Mouse (Mus musculus) limb, embryonic 11.5 days (tissue): Measurements from ENCODE around the gene Adgrf3. TPM values are rescaled to one million over a fixed set of nuclear protein-coding genes. Genes with fewer than 3 reads are reported as not detected.

Source experiments
- ATAC-seq: fragments of 200-750 bp; cut with Nextera tagmentation; 2 replicates; pipeline ENCODE4 v1.8.0; 2017; ENCODE audit warnings: low read depth; ENCODE audit not compliant: insufficient number of reproducible peaks, low FRiP score, low TSS enrichment
- DNase-seq: peaks from one replicate; pipeline ENCODE4 v3.0.0-alpha.2; 2015; ENCODE audit warnings: low spot score
- H3K27ac ChIP-seq: fragments of 300-500 bp; sonication (generic); replicated peaks from 2 replicates; pipeline ENCODE4 v1.5.1; 2014; ENCODE audit warnings: low read depth, mild to moderate bottlenecking, low read length
- H3K27me3 ChIP-seq: fragments of 300-500 bp; sonication (generic); 2 replicates; pipeline ENCODE4 v1.6.1; 2014; ENCODE audit warnings: mild to moderate bottlenecking, low read length, mixed read lengths; ENCODE audit not compliant: control insufficient read depth, insufficient read depth
- H3K36me3 ChIP-seq: fragments of 300-500 bp; sonication (generic); 2 replicates; pipeline ENCODE4 v1.6.1; 2014; ENCODE audit warnings: mild to moderate bottlenecking, low read length, moderate library complexity, mixed read lengths; ENCODE audit not compliant: control insufficient read depth, insufficient read depth
- H3K4me1 ChIP-seq: fragments of 300-500 bp; sonication (generic); 2 replicates; pipeline ENCODE4 v1.6.1; 2014; ENCODE audit warnings: low read length, mixed read lengths; ENCODE audit not compliant: control insufficient read depth, insufficient read depth
- H3K4me2 ChIP-seq: fragments of 300-500 bp; sonication (generic); 2 replicates; pipeline ENCODE4 v1.6.1; 2014; ENCODE audit warnings: low read depth, mild to moderate bottlenecking, moderate library complexity; ENCODE audit not compliant: severe bottlenecking
- H3K4me3 ChIP-seq: fragments of 300-500 bp; sonication (generic); 2 replicates; pipeline ENCODE4 v1.5.1; 2014; ENCODE audit warnings: low read depth, low read length
- H3K9ac ChIP-seq: fragments of 300-500 bp; sonication (generic); 2 replicates; pipeline ENCODE4 v1.6.1; 2014; ENCODE audit warnings: mild to moderate bottlenecking, low read length
- H3K9me3 ChIP-seq: fragments of 300-500 bp; sonication (generic); 2 replicates; pipeline ENCODE4 v1.6.1; 2016; ENCODE audit warnings: low read length; ENCODE audit not compliant: control insufficient read depth
- WGBS: fragments of 180-500 bp; shearing (Covaris S2); extraction: QIAGEN DNeasy Blood & Tissue Kit; methylation state at CpG from one replicate; pipeline ENCODE4 v1.1.7; 2014; 5-methylcytosine and 5-hydroxymethylcytosine counted together
- polyA plus RNA-seq: library from polyadenylated mRNA; unstranded; fragments of >200 nt; fragmentation: Nextera tagmentation; extraction: Ambion mirVana; gene quantifications from 2 replicates; pipeline ENCODE4 v1.2.1, GENCODE M21; 2014

Gene Adgrf3
- polyA plus RNA-seq, 1 experiment from 2014 or later, result not detected

DNA sequence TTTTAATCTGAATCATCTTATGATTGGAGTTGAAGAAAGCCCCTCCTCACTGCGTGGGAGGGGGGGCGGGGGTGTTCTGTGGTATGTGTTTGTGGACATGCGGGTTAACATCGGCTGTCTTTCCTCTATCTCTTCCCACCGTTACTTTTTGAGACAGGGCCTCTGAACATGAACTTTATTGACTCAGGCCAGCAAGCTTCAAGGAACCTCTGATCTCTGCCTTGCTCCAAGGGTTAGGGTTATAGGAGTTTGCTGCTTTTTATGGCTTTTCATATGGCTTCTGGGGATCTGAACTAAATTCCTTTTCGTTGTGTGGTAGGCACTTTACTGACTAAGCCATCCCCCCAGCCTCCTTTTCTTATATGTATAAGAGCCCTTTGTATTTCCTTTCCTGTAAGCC lies 43.2 kb downstream of the Adgrf3 start:
- Histone ChIP-seq H3K4me2 (no peak overlapping the region), H3K9ac (no peak overlapping the region), H3K27ac (no peak overlapping the region), H3K27me3 (no peaks in the 10 kb centered on the region), H3K9me3 (no peaks in the 10 kb centered on the region), H3K4me3 (no peak overlapping the region), H3K4me1 (no peaks in the 10 kb centered on the region), H3K36me3 (no peaks in the 10 kb centered on the region; the same call in 1 of the 2 replicates)
- 81% methylated on average over 6 of the region's 6 CpGs for WGBS
- no peak for ATAC-seq
- no peak for DNase-seq

DNA sequence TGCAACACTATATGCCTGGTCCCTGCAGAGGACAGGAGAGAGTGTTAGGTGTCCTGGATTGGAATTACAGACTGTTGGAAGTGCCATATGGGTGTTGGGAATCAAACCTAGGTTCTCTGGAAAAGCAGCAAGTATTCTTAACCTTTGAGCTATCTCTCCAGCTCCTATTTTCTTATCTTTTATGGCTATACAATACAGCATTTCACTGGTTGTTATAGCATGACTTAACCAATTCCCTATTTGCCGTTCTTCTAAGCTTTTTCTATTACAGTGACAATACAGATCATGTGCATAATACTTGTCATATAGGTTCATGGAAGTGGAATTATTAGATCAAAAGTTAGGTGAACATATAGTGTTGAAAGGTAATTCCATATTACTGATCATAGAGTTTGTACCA lies 43.7 kb downstream of the Adgrf3 start:
- no peaks in the 10 kb centered on the region; the same call in 1 of the 2 replicates for H3K36me3 ChIP-seq
- H3K4me1 ChIP-seq, result no peaks in the 10 kb centered on the region
- no peak for ATAC-seq
- H3K9ac ChIP-seq, result no peak overlapping the region
- H3K4me3 ChIP-seq, result no peak overlapping the region
- no peak overlapping the region for H3K27ac ChIP-seq
- H3K4me2 ChIP-seq, result no peak overlapping the region
- WGBS, result 90% methylated on average over 1 of the region's 1 CpGs
- no peak for DNase-seq
- H3K9me3 ChIP-seq, result no peaks in the 10 kb centered on the region
- H3K27me3 ChIP-seq, result no peaks in the 10 kb centered on the region

DNA sequence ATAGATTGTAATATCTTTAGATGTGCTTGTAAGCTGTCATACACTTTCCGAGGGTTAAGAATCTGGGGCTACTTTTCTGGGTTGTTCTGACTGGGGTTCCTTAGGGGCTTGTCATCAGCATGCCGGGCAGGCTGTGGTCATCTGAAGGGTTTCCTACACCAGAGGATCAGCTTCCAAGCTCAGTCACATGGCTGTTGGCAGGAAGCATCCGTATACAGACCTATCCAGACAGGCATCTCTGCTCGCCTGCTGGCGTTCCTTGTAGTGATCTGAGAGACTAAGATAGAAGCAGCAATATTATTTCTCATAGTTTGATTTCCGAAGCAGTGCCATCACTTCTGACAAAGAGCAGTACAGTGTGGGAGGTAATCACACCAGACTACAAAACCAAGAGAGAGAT lies 45.9 kb downstream of the Adgrf3 start:
- Histone ChIP-seq H3K4me1 (0 out of 2 replicates have a peak, but pooled peaks cover 4% of the 10 kb centered on the region), H3K4me2 (no peak overlapping the region), H3K4me3 (no peak overlapping the region), H3K9me3 (no peaks in the 10 kb centered on the region), H3K27ac (no peak overlapping the region), H3K36me3 (no peaks in the 10 kb centered on the region; the same call in 1 of the 2 replicates), H3K27me3 (no peaks in the 10 kb centered on the region), H3K9ac (no peak overlapping the region)
- WGBS, result 90% methylated on average over 6 of the region's 6 CpGs
- DNase-seq (no peak), ATAC-seq (no peak)

DNA sequence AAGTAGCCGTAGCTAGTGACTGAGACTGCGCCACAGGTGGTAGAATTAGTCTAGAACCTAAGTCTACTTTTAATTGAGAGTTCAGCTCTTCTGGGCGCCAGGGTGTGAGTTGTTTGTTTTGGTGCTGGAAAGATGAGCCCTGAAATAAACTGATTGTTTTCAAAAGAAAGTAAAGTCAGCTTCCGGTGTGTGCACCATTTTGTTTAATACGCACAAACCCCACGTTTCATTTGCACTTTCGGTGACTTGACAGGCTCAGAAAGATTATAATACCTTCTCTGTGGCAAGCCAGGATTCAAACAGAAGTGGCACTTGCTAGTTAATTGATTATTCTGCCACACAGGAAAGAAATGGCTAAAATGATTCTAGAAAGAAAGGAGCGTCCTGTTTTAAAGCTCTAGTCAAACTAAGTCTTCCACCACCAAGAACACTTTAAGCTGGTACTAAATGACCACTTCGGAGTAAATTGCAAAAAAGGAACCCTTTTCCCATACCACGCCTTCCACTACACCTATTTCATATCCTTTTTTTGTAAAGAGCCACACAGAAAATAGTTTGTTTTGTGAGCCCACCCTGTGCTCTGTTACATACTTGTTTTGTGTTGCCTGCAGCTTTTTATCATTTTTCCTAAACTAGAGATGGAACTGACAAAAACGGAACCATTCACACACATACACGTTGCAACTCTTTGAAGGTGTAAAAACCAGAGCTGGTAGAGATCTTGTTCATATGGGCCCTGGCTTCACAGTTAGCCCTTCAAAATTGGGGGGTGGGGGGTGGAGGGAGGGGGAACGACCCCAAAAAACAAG lies 49.5 kb downstream of the Adgrf3 start:
- H3K4me3 ChIP-seq, result peak overlapping the region; percentile 75
- H3K27me3 ChIP-seq, result no peaks in the 10 kb centered on the region
- H3K4me2 ChIP-seq, result peak overlapping the region; percentile 77
- peak overlapping the region; percentile 56 for H3K9ac ChIP-seq
- no peak overlapping the region for H3K27ac ChIP-seq
- DNase-seq (no peak), ATAC-seq (no peak)
- 35% methylated on average over 13 of the region's 13 CpGs for WGBS
- no peaks in the 10 kb centered on the region for H3K9me3 ChIP-seq
- no peaks in the 10 kb centered on the region; the same call in 1 of the 2 replicates for H3K36me3 ChIP-seq
- 0 out of 2 replicates have a peak, but pooled peaks cover 4% of the 10 kb centered on the region for H3K4me1 ChIP-seq

DNA sequence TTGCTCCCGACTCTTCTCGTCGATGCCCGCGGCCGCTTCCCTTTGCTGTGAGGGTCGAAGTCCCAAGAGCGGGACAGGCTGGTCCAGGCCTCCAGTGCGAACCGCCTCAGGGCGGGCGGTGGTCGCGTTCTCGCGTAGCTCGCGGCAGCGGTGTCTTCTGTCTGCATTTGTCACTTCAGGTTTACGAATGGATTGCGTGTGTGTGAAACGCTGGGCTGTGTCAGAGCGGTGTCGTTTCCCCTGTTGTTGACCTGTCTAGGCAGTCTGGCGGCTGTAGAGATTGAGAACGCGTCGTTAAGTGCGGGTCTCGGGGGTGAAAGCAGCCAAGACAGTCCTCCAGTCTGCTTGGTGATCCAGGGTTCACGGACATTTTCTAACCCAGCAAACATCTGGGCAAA lies 50.1 kb downstream of the Adgrf3 start:
- no peaks in the 10 kb centered on the region for H3K27me3 ChIP-seq
- H3K4me3 ChIP-seq, result peak overlapping the region; percentile 75
- H3K9ac ChIP-seq, result peak overlapping the region; percentile 56
- under 1% methylated on average over 31 of the region's 31 CpGs for WGBS
- ATAC-seq (peak; percentile 62; the same call in 1 of the 2 replicates), DNase-seq (no peak)
- H3K4me1 ChIP-seq, result 0 out of 2 replicates have a peak, but pooled peaks cover 4% of the 10 kb centered on the region
- peak overlapping the region; percentile 83 for H3K27ac ChIP-seq
- H3K4me2 ChIP-seq, result peak overlapping the region; percentile 77
- no peaks in the 10 kb centered on the region; the same call in 1 of the 2 replicates for H3K36me3 ChIP-seq
- H3K9me3 ChIP-seq, result no peaks in the 10 kb centered on the region

DNA sequence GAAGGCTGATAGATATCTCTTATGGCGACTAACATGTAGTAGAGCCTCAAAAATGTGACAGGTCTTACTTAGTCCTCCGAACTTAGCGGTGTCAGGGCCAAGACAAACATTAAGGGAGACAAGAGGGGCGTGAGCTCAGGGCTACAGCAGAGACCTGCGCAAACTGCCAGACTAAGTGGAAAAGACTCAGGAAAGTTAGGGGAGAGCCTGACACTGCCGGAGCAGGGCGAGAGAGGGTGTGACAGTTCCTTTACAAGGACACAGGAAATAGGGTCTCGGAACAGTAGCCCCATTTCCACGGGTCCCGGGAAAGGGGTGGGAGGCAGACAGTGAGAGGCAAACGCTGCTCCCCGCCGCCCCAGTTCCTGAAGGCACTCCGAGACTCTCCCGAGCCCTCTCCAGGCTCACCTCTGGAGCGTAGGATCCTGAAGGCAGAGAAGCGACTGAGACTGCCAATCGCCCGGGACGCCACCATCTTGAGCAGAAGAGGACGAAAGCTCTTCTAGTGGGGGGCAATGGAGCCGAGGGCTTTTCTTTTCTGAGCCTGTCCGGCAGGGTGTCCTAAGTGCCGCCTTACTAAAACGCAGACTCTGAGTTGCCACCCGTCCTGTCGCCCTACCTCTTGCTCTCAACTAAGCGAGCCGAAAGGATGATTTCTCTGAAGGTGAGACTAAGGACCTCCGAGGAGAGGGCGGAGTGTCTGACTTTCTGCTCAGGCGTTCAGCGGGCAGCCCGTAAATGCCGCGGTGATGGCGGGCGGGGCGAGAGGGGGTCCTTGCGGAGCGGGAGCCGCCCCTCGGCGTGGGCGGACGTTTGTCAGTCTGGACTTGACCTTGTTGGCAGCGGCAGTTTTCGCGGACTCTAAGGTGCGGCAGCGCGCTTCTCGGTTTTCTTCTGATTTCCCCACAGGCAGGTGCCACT lies 50.8 kb downstream of the Adgrf3 start, which contains the start of the genes Hadha and Hadhb:
TSS of gene Hadha (minus strand) at position 689 of the 921 bp plus-strand sequence.
TSS of gene Hadhb (plus strand) at position 775 of the 921 bp plus-strand sequence.
- no peaks in the 10 kb centered on the region for H3K27me3 ChIP-seq
- H3K36me3 ChIP-seq, result no peaks in the 10 kb centered on the region
- peak within 1 kb of the TSS; percentile 77 for H3K4me2 ChIP-seq
- no peaks in the 10 kb centered on the region for H3K9me3 ChIP-seq
- peak; percentile 86 for ATAC-seq
- 0 out of 2 replicates have a peak, but pooled peaks cover 4% of the 10 kb centered on the region for H3K4me1 ChIP-seq
- H3K9ac ChIP-seq, result peak within 1 kb of the TSS; percentile 56
- under 1% methylated on average over 53 of the region's 53 CpGs for WGBS
- peak; percentile 95 for DNase-seq
- H3K4me3 ChIP-seq, result peak within 1 kb of the TSS; percentile 75
- H3K27ac ChIP-seq, result peak within 1 kb of the TSS; percentile 83

DNA sequence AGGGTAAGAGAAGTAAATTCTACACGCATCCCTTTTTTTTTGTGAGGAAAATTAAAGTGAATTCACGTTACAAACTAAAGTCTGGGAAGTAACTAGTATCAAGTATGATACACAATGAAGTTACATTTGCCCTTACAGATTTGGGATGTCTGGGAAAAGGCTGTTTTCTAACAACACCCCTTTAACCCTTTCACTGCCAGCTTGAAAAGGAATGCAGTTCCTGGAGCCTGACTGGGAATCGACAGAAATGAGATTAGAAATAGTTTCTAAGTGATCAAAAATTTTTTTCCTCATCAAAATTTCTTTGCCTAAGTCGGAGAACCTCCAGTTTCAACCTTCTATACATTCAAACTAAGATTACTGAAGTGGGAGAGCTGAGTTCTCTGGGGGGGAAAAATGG lies 51.5 kb downstream of the Adgrf3 start:
- Histone ChIP-seq H3K4me1 (0 out of 2 replicates have a peak, but pooled peaks cover 4% of the 10 kb centered on the region), H3K4me2 (peak overlapping the region; percentile 77), H3K27ac (no peak overlapping the region), H3K27me3 (no peaks in the 10 kb centered on the region), H3K9me3 (no peaks in the 10 kb centered on the region), H3K9ac (peak overlapping the region; percentile 56), H3K4me3 (peak overlapping the region; percentile 75), H3K36me3 (no peaks in the 10 kb centered on the region)
- ATAC-seq, result no peak
- no peak for DNase-seq
- 29% methylated on average over 4 of the region's 4 CpGs for WGBS

DNA sequence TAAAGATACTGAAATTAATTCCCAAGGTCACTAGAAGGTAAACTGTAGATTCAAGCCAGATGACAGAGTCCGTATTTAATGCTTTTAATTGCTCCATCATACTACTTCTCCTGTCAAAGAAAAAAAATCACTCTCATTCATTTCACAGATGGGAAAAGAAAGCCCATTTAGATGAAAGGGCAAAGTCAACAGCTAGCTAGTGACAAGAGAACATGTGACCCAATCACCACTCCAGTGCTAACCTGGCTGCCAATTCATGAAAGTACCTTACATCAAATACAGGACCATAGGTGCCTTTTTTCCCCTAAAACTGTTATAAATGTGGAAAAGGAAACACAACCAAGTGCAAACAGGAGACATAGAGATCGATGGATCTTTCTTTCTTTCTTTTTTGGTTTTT lies 52.3 kb downstream of the Adgrf3 start:
- Histone ChIP-seq H3K36me3 (no peaks in the 10 kb centered on the region), H3K27me3 (no peaks in the 10 kb centered on the region), H3K27ac (no peak overlapping the region), H3K4me2 (no peak overlapping the region), H3K4me1 (0 out of 2 replicates have a peak, but pooled peaks cover 4% of the 10 kb centered on the region), H3K9me3 (no peaks in the 10 kb centered on the region), H3K4me3 (no peak overlapping the region), H3K9ac (no peak overlapping the region)
- ATAC-seq (no peak), DNase-seq (no peak)
- 81% methylated on average over 2 of the region's 2 CpGs for WGBS
